Mouse (Mus musculus) G1E (cell line): ENCODE data around the gene Mbtps2.

Source experiments
- CTCF ChIP-seq: IDR thresholded peaks from 2 replicates; pipeline ENCODE4 v1.5.1; 2012; ENCODE audit warnings: low read depth, low read length, inconsistent platforms, mixed read lengths
- GATA1 ChIP-seq: IDR thresholded peaks from 2 replicates; pipeline ENCODE4 v1.6.1; 2012; ENCODE audit warnings: borderline replicate concordance, low read length, inconsistent platforms, mixed read lengths
- GATA2 ChIP-seq: IDR thresholded peaks from 2 replicates; pipeline ENCODE4 v1.6.1; 2012; ENCODE audit warnings: low read depth, low read length, inconsistent platforms, borderline replicate concordance
- POLR2AphosphoS5 ChIP-seq: IDR thresholded peaks from 2 replicates; pipeline ENCODE4 v1.6.1; 2012; ENCODE audit warnings: low read depth, low read length, inconsistent platforms; ENCODE audit not compliant: insufficient replicate concordance

GRCm38 (mm10) chrX:157595927-157596326 lies 2.6 kb downstream of the Mbtps2 start:
- TF ChIP-seq CTCF: no peak
- TF ChIP-seq GATA1: no peak
- TF ChIP-seq POLR2AphosphoS5: no peak
- no peak for TF ChIP-seq GATA2
